Mouse (Mus musculus) neural tube, embryonic 14.5 days (tissue): Measurements from ENCODE around the gene Wfdc6a. TPM values are rescaled to one million over a fixed set of nuclear protein-coding genes. Genes with fewer than 3 reads are reported as not detected.

Experiments used
- ATAC-seq: fragments of 200-750 bp; cut with Nextera tagmentation; 2 replicates; pipeline ENCODE4 v1.8.0; 2017; ENCODE audit warnings: low read depth, mild to moderate bottlenecking, moderate TSS enrichment, moderate library complexity
- H3K27ac ChIP-seq: fragments of 300-500 bp; sonication (generic); 2 replicates; pipeline ENCODE4 v1.5.1; 2014; ENCODE audit warnings: low read depth, mild to moderate bottlenecking, control low read depth, low read length, moderate library complexity, mixed read lengths
- H3K27me3 ChIP-seq: fragments of 300-500 bp; sonication (generic); 2 replicates; pipeline ENCODE4 v1.6.1; 2014; ENCODE audit warnings: low read length; ENCODE audit not compliant: control insufficient read depth, insufficient read depth
- H3K36me3 ChIP-seq: fragments of 300-500 bp; sonication (generic); 2 replicates; pipeline ENCODE4 v1.6.1; 2014; ENCODE audit warnings: low read length, mixed read lengths; ENCODE audit not compliant: control insufficient read depth, insufficient read depth
- H3K4me1 ChIP-seq: fragments of 300-500 bp; sonication (generic); 2 replicates; pipeline ENCODE4 v1.6.1; 2014; ENCODE audit warnings: low read length; ENCODE audit not compliant: control insufficient read depth, insufficient read depth
- H3K4me2 ChIP-seq: fragments of 300-500 bp; sonication (generic); 2 replicates; pipeline ENCODE4 v1.6.1; 2014; ENCODE audit warnings: mild to moderate bottlenecking, low read depth, low read length, control low read depth
- H3K4me3 ChIP-seq: fragments of 300-500 bp; sonication (generic); 2 replicates; pipeline ENCODE4 v1.5.1; 2014; ENCODE audit warnings: low read depth, low read length, control low read depth, mixed read lengths
- H3K9ac ChIP-seq: fragments of 300-500 bp; sonication (generic); replicated peaks from 2 replicates; pipeline ENCODE4 v1.6.1; 2014; ENCODE audit warnings: low read depth, mild to moderate bottlenecking, control low read depth, low read length, mixed read lengths
- H3K9me3 ChIP-seq: fragments of 300-500 bp; sonication (generic); 2 replicates; pipeline ENCODE4 v1.6.1; 2016; ENCODE audit warnings: low read length; ENCODE audit not compliant: control insufficient read depth
- WGBS: fragments of 180-500 bp; shearing (Covaris S2); extraction: QIAGEN DNeasy Blood & Tissue Kit; methylation state at CpG from one replicate; pipeline ENCODE4 v1.1.7; 2014; 5-methylcytosine and 5-hydroxymethylcytosine counted together
- polyA plus RNA-seq: library from polyadenylated mRNA; unstranded; fragments of >200 nt; fragmentation: Nextera tagmentation; extraction: Ambion mirVana; gene quantifications from 2 replicates; pipeline ENCODE4 v1.2.1, GENCODE M21; 2014

Gene Wfdc6a
- polyA plus RNA-seq, 1 experiment from 2014 or later = not detected

GRCm38 (mm10) chr2:164560106-164560505 is 25.1 kb downstream of the Wfdc6a start:
- Histone ChIP-seq H3K9me3 (no peaks in the 10 kb centered on the region), H3K27ac (no peak overlapping the region), H3K4me3 (no peak overlapping the region), H3K27me3 (peaks cover 9% of the 10 kb centered on the region; the same call in 1 of the 2 replicates), H3K36me3 (no peaks in the 10 kb centered on the region), H3K9ac (no peak overlapping the region), H3K4me2 (no peak overlapping the region), H3K4me1 (0 out of 2 replicates have a peak, but pooled peaks cover 6% of the 10 kb centered on the region)
- WGBS = 87% methylated on average over 8 of the region's 8 CpGs
- no peak for ATAC-seq

GRCm38 (mm10) chr2:164558991-164559645 is 26.1 kb downstream of the Wfdc6a start:
- WGBS = 57% methylated on average over 16 of the region's 16 CpGs
- 0 out of 2 replicates have a peak, but pooled peaks cover 6% of the 10 kb centered on the region for H3K4me1 ChIP-seq
- ATAC-seq = no peak
- no peak overlapping the region for H3K4me3 ChIP-seq
- no peaks in the 10 kb centered on the region for H3K36me3 ChIP-seq
- no peak overlapping the region for H3K27ac ChIP-seq
- no peak overlapping the region for H3K4me2 ChIP-seq
- H3K9ac ChIP-seq = no peak overlapping the region
- H3K9me3 ChIP-seq = no peaks in the 10 kb centered on the region
- peaks cover 9% of the 10 kb centered on the region; the same call in 1 of the 2 replicates for H3K27me3 ChIP-seq

- Histone ChIP-seq H3K27me3 (peaks cover 6% of the 10 kb centered on the region; the same call in 1 of the 2 replicates), H3K9me3 (no peaks in the 10 kb centered on the region), H3K4me1 (0 out of 2 replicates have a peak, but pooled peaks cover 3% of the 10 kb centered on the region), H3K9ac (no peak overlapping the region), H3K4me3 (no peak overlapping the region), H3K4me2 (no peak overlapping the region), H3K36me3 (no peaks in the 10 kb centered on the region), H3K27ac (no peak overlapping the region)
- ATAC-seq = no peak
- WGBS = 83% methylated on average over 8 of the region's 8 CpGs
Observed at GRCm38 (mm10) chr2:164558426-164558825, 26.8 kb downstream of the Wfdc6a start.

GRCm38 (mm10) chr2:164551502-164551901 is 33.7 kb downstream of the Wfdc6a start:
- Histone ChIP-seq H3K4me2 (no peak overlapping the region), H3K27ac (no peak overlapping the region), H3K9me3 (no peaks in the 10 kb centered on the region), H3K27me3 (no peaks in the 10 kb centered on the region), H3K4me1 (no peaks in the 10 kb centered on the region), H3K9ac (no peak overlapping the region), H3K36me3 (no peaks in the 10 kb centered on the region), H3K4me3 (no peak overlapping the region)
- no peak for ATAC-seq
- WGBS = 94% methylated on average over 9 of the region's 9 CpGs

- H3K4me3 ChIP-seq = no peak overlapping the region
- ATAC-seq = no peak
- no peak overlapping the region for H3K9ac ChIP-seq
- H3K27me3 ChIP-seq = no peaks in the 10 kb centered on the region
- 77% methylated on average over 2 of the region's 2 CpGs for WGBS
- no peaks in the 10 kb centered on the region for H3K36me3 ChIP-seq
- H3K27ac ChIP-seq = no peak overlapping the region
- no peaks in the 10 kb centered on the region for H3K9me3 ChIP-seq
- H3K4me1 ChIP-seq = no peaks in the 10 kb centered on the region
- H3K4me2 ChIP-seq = no peak overlapping the region
Observed at GRCm38 (mm10) chr2:164550895-164551269, 34.4 kb downstream of the Wfdc6a start.

- Histone ChIP-seq H3K9ac (no peak overlapping the region), H3K4me3 (no peak overlapping the region), H3K36me3 (no peaks in the 10 kb centered on the region), H3K27me3 (no peaks in the 10 kb centered on the region), H3K4me2 (no peak overlapping the region), H3K4me1 (no peaks in the 10 kb centered on the region), H3K27ac (no peak overlapping the region), H3K9me3 (no peaks in the 10 kb centered on the region)
- 25% methylated on average over 10 of the region's 10 CpGs for WGBS
- no peak for ATAC-seq
Observed at GRCm38 (mm10) chr2:164549963-164550894, 35.0 kb downstream of the Wfdc6a start.

- Histone ChIP-seq H3K4me2 (no peak overlapping the region), H3K4me3 (no peak overlapping the region), H3K36me3 (no peaks in the 10 kb centered on the region), H3K9me3 (no peaks in the 10 kb centered on the region), H3K27me3 (no peaks in the 10 kb centered on the region), H3K4me1 (no peaks in the 10 kb centered on the region), H3K9ac (no peak overlapping the region), H3K27ac (no peak overlapping the region)
- no peak for ATAC-seq
- WGBS = 58% methylated on average over 4 of the region's 4 CpGs
Observed at GRCm38 (mm10) chr2:164549338-164549737, 35.9 kb downstream of the Wfdc6a start.

GRCm38 (mm10) chr2:164544454-164545097 is 40.7 kb downstream of the Wfdc6a start:
- Histone ChIP-seq H3K9me3 (no peaks in the 10 kb centered on the region), H3K36me3 (no peaks in the 10 kb centered on the region), H3K4me1 (no peaks in the 10 kb centered on the region), H3K27me3 (no peaks in the 10 kb centered on the region), H3K4me2 (no peak overlapping the region), H3K27ac (no peak overlapping the region), H3K9ac (no peak overlapping the region), H3K4me3 (no peak overlapping the region)
- ATAC-seq = no peak
- 61% methylated on average over 5 of the region's 5 CpGs for WGBS
